Mouse (Mus musculus): Measurements from ENCODE around the gene Gid8. TPM values are rescaled to one million over a fixed set of nuclear protein-coding genes. Genes with fewer than 3 reads are reported as not detected.

Gene Gid8
- polyA plus RNA-seq, 1 experiment from 2014 or later: 54.2 TPM

DNA sequence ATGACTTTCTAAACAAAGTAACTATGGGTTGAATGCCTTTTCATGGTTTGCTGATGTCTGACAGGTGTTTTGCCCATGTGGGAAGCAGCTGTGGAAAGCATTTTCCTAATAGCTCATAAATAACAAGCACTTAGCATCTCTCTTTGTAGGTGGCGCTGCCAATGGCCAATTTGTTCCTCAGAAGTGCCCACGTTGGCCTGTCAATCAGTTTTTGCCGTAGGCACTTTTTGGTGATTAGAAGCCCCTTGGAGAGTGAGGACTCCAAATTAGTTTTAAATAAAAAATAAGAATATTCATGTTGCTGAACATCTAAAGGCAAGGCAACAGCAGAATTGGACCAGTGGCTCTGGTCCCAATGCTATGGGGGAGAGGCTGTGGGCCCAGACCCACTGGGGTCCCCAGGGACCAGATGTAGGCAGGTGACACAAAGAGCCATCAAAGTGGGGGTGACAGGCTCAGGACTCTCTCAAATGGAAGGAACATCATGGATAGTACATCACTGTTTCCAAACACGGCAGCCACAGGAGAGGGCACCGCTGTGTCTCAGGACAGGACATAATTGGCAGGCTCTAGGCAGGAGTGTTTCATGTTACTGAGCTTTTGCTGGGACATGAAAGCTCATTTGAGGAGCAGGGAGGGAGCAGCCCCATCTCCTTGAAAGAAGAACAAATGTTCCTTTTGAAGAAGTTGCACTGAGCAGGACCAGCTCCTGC is 45.2 kb downstream of the Gid8 start:
- 76% methylated on average over 5 of the region's 5 CpGs for WGBS (ENCODE audit: insufficient replicate concordance)
- no peaks in the 10 kb centered on the region for H3K9me3 ChIP-seq (replicated peaks; ENCODE audit: control insufficient read depth, low read length)
- no peak overlapping the region for H3K27ac ChIP-seq (ENCODE audit: low read depth, low read length)
- H3K9ac ChIP-seq (ENCODE audit: low read depth, low read length): no peak overlapping the region
- no peaks in the 10 kb centered on the region for H3K4me1 ChIP-seq (ENCODE audit: control insufficient read depth, insufficient read depth, low read length)
- peaks cover 4% of the 10 kb centered on the region for H3K27me3 ChIP-seq (ENCODE audit: control insufficient read depth, insufficient read depth, low read length)
- no peak overlapping the region for H3K4me2 ChIP-seq
- no peak for ATAC-seq (replicated peaks; ENCODE audit: insufficient number of reproducible peaks, low FRiP score, low TSS enrichment)
- H3K4me3 ChIP-seq (ENCODE audit: low read depth, low read length): no peak overlapping the region
- H3K36me3 ChIP-seq (ENCODE audit: control insufficient read depth, insufficient read depth, low read length): no peaks in the 10 kb centered on the region

DNA sequence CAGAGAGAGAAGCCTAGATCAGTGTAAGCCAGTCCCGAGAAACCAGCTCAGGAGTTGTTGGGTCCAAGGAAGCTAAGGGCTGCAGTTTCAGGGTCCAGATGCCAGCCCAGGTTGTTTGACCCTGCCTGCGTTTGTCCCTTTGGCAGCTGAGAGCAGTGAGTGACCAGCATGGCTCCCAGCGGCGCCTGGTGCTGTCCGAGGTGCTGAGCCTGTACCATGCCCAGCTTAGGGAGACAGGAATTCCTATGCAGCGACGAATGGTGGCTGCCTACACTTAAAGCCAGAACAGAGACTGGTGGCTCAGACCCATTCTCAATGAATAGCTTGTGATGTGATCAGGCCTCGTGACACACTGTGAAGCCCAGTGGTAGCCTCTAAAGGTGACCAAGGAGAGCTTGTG is 46.0 kb downstream of the Gid8 start:
- no peaks in the 10 kb centered on the region for H3K36me3 ChIP-seq (ENCODE audit: control insufficient read depth, insufficient read depth, low read length)
- 1% methylated on average over 8 of the region's 8 CpGs for WGBS (ENCODE audit: insufficient replicate concordance)
- no peak overlapping the region for H3K4me2 ChIP-seq
- no peaks in the 10 kb centered on the region for H3K9me3 ChIP-seq (replicated peaks; ENCODE audit: control insufficient read depth, low read length)
- no peaks in the 10 kb centered on the region for H3K4me1 ChIP-seq (ENCODE audit: control insufficient read depth, insufficient read depth, low read length)
- peaks cover 6% of the 10 kb centered on the region for H3K27me3 ChIP-seq (ENCODE audit: control insufficient read depth, insufficient read depth, low read length)
- H3K9ac ChIP-seq (ENCODE audit: low read depth, low read length): no peak overlapping the region
- no peak for ATAC-seq (replicated peaks; ENCODE audit: insufficient number of reproducible peaks, low FRiP score, low TSS enrichment)
- no peak overlapping the region for H3K27ac ChIP-seq (ENCODE audit: low read depth, low read length)
- no peak overlapping the region for H3K4me3 ChIP-seq (ENCODE audit: low read depth, low read length)

DNA sequence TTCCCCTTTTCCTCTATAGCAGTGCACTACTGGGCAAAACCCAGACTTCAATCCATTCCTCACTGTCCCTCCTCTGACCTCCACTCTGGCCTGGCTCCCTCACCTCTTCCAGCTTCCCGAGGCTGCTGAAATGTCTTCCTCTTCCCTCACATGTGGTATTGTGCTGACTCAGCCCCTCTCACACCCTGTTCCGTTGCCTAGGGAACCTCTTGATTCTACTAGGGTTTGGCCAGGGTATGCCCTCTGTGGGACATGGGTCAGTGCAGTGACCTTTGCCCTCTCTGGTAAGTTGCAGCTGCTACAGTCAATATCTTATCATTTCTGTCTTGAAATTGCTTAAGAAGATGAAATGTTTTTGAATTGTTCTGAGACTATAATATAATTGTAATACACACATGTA is 46.9 kb downstream of the Gid8 start:
- Histone ChIP-seq H3K27ac (ENCODE audit: low read depth, low read length) (no peak overlapping the region), H3K27me3 (ENCODE audit: control insufficient read depth, insufficient read depth, low read length) (peaks cover 12% of the 10 kb centered on the region), H3K4me3 (ENCODE audit: low read depth, low read length) (no peak overlapping the region), H3K4me1 (ENCODE audit: control insufficient read depth, insufficient read depth, low read length) (no peaks in the 10 kb centered on the region), H3K9ac (ENCODE audit: low read depth, low read length) (no peak overlapping the region), H3K36me3 (ENCODE audit: control insufficient read depth, insufficient read depth, low read length) (no peaks in the 10 kb centered on the region), H3K4me2 (no peak overlapping the region), H3K9me3 (replicated peaks; ENCODE audit: control insufficient read depth, low read length) (no peaks in the 10 kb centered on the region)
- ATAC-seq (replicated peaks; ENCODE audit: insufficient number of reproducible peaks, low FRiP score, low TSS enrichment): no peak
- 44% methylated on average over 2 of the region's 2 CpGs for WGBS (ENCODE audit: insufficient replicate concordance)

DNA sequence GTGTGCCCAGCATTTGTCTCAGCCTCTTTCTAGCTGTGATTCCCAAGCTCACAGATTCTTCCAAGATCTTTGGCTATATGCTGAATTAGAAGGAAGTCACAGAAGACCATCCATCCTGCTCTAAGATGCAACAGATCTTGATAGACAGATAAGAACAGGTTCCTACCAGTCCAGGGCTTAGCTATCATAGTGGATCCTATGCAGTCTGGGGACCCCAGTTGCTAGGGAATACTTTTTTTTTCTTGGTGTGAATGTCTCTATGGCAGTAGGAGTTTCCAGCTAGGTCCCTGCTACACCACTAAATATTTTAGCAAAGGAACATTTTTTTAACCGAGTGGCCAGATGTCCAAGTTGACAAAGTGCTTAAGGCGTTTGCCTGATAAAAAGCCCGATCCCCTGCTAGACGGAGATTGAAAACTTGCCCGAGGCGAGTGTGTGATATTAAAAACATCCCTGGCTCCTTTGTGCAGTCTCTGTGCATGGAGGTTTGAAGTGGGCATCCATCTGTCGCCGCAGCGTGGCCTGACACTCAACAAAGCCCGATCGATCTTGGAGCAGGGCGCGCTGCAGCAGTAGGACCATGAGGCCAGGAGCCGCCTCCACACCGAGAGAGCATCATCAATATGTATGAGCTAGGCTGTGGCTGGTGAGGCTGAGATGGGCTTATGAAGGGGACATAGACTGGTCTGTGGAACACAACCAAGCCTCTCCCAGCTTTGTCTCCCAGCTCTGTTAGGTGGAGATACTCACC is 48.8 kb downstream of the Gid8 start:
- H3K27me3 ChIP-seq (ENCODE audit: control insufficient read depth, insufficient read depth, low read length): peaks cover 18% of the 10 kb centered on the region
- no peak overlapping the region for H3K4me2 ChIP-seq
- no peaks in the 10 kb centered on the region for H3K9me3 ChIP-seq (replicated peaks; ENCODE audit: control insufficient read depth, low read length)
- 54% methylated on average over 15 of the region's 15 CpGs for WGBS (ENCODE audit: insufficient replicate concordance)
- H3K27ac ChIP-seq (ENCODE audit: low read depth, low read length): no peak overlapping the region
- no peak overlapping the region for H3K9ac ChIP-seq (ENCODE audit: low read depth, low read length)
- no peak overlapping the region for H3K4me3 ChIP-seq (ENCODE audit: low read depth, low read length)
- ATAC-seq (replicated peaks; ENCODE audit: insufficient number of reproducible peaks, low FRiP score, low TSS enrichment): no peak
- H3K36me3 ChIP-seq (ENCODE audit: control insufficient read depth, insufficient read depth, low read length): no peaks in the 10 kb centered on the region
- H3K4me1 ChIP-seq (ENCODE audit: control insufficient read depth, insufficient read depth, low read length): no peaks in the 10 kb centered on the region

DNA sequence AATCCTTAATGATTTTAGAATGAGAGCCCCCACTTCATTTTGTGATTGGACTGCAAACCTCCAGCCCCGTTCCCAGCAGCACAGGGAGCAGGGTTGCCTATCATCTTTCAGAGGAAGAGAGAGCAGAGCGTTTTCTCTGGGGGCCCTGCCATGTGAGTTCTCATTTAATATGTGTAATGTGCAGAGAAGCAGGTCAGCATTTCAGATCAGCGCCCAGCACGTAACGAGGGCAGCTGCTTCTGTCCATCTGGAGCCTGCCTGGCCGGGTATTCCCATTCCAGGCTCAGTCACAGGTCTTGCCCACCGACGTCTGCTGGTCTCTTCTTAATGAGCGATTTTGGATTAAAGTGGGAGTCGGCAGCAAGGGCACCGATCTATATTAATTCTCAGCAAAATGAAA is 55.1 kb downstream of the Gid8 start:
- Histone ChIP-seq H3K27ac (ENCODE audit: low read depth, low read length) (no peak overlapping the region), H3K9me3 (replicated peaks; ENCODE audit: control insufficient read depth, low read length) (no peaks in the 10 kb centered on the region), H3K4me3 (ENCODE audit: low read depth, low read length) (no peak overlapping the region), H3K27me3 (ENCODE audit: control insufficient read depth, insufficient read depth, low read length) (peaks cover 13% of the 10 kb centered on the region; the same call in 1 of the 2 replicates), H3K36me3 (ENCODE audit: control insufficient read depth, insufficient read depth, low read length) (no peaks in the 10 kb centered on the region), H3K4me2 (no peak overlapping the region), H3K4me1 (ENCODE audit: control insufficient read depth, insufficient read depth, low read length) (no peaks in the 10 kb centered on the region), H3K9ac (ENCODE audit: low read depth, low read length) (no peak overlapping the region)
- no peak for ATAC-seq (replicated peaks; ENCODE audit: insufficient number of reproducible peaks, low FRiP score, low TSS enrichment)
- 76% methylated on average over 11 of the region's 11 CpGs for whole genome bisulfite sequencing (ENCODE audit: insufficient replicate concordance)

DNA sequence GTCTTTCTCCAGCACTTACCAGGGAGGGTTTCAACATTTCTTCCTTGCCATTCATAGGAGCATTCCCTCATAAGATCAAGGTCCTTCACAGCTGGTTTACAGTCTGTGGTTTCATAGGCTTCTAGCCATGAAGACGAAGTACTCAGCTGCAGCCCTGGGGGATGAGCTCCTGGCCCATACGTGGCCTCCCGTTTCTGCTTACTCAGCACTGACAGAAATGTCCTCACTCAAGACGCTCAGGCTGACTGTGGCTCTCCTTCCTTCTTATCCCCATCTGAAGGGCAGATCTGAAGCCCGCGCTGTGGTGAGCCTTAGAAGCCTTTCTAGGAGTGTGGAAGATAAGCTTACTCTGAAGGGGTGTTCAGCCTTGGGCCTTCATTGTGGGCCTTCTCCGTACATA is 55.8 kb downstream of the Gid8 start:
- Histone ChIP-seq H3K4me1 (ENCODE audit: control insufficient read depth, insufficient read depth, low read length) (no peaks in the 10 kb centered on the region), H3K4me3 (ENCODE audit: low read depth, low read length) (no peak overlapping the region), H3K9me3 (replicated peaks; ENCODE audit: control insufficient read depth, low read length) (no peaks in the 10 kb centered on the region), H3K4me2 (no peak overlapping the region), H3K36me3 (ENCODE audit: control insufficient read depth, insufficient read depth, low read length) (no peaks in the 10 kb centered on the region), H3K27me3 (ENCODE audit: control insufficient read depth, insufficient read depth, low read length) (peaks cover 18% of the 10 kb centered on the region), H3K27ac (ENCODE audit: low read depth, low read length) (no peak overlapping the region), H3K9ac (ENCODE audit: low read depth, low read length) (no peak overlapping the region)
- ATAC-seq (replicated peaks; ENCODE audit: insufficient number of reproducible peaks, low FRiP score, low TSS enrichment): no peak
- WGBS (ENCODE audit: insufficient replicate concordance): 66% methylated on average over 7 of the region's 7 CpGs

Other genes starting within 250 kb of the Gid8 start
- gene Ntsr1, start 210.1 kb upstream of the Gid8 start, polyA plus RNA-seq (2014; fragmentation: Nextera tagmentation; extraction: Ambion mirVana): 0.36 and 0.52 TPM in 2 replicates
- gene Mrgbp, start 128.8 kb upstream of the Gid8 start, polyA plus RNA-seq (2014; fragmentation: Nextera tagmentation; extraction: Ambion mirVana): 23.1 and 23.9 TPM in 2 replicates
- 68.2 and 70.7 TPM in 2 replicates for gene Ogfr, start 120.9 kb upstream of the Gid8 start, polyA plus RNA-seq (2014; fragmentation: Nextera tagmentation; extraction: Ambion mirVana)
- 24.5 and 25.0 TPM in 2 replicates for gene Col9a3, start 112.3 kb upstream of the Gid8 start, polyA plus RNA-seq (2014; fragmentation: Nextera tagmentation; extraction: Ambion mirVana)
- 0.07 and 0.32 TPM in 2 replicates for gene Tcfl5, start 67.4 kb upstream of the Gid8 start, polyA plus RNA-seq (2014; fragmentation: Nextera tagmentation; extraction: Ambion mirVana)
- gene Dido1, start 118 bp upstream of the Gid8 start, polyA plus RNA-seq (2014; fragmentation: Nextera tagmentation; extraction: Ambion mirVana): 20.8 and 21.3 TPM in 2 replicates
- gene Slc17a9, start 15.1 kb downstream of the Gid8 start, polyA plus RNA-seq (2014; fragmentation: Nextera tagmentation; extraction: Ambion mirVana): 0.41 and 0.96 TPM in 2 replicates
- not detected in 2 replicates for gene Bhlhe23, start 66.8 kb downstream of the Gid8 start, polyA plus RNA-seq (2014; fragmentation: Nextera tagmentation; extraction: Ambion mirVana)
- 39.8 and 43.6 TPM in 2 replicates for gene Ythdf1, start 210.8 kb downstream of the Gid8 start, polyA plus RNA-seq (2014; fragmentation: Nextera tagmentation; extraction: Ambion mirVana)
- gene Birc7, start 218.9 kb downstream of the Gid8 start, polyA plus RNA-seq (2014; fragmentation: Nextera tagmentation; extraction: Ambion mirVana): 0.13 TPM in 1 of 2 replicates, not detected in the other
- gene Nkain4, start 244.6 kb downstream of the Gid8 start, polyA plus RNA-seq (2014; fragmentation: Nextera tagmentation; extraction: Ambion mirVana): 29.3 and 34.2 TPM in 2 replicates

All from heart, embryonic 11.5 days (tissue).